In genomic region chr4:120269426-120269825, GRCm38 (mm10) we compare ENCODE assay signal across 14 mouse cellular contexts. TPM values are rescaled to one million over a fixed set of nuclear protein-coding genes. Genes with fewer than 3 reads are reported as not detected.
DNase-seq lines count a peak whose midpoint lies in the region; ATAC-seq lines count a peak whose summit lies in the region.
"Had no signal": no experiment of that assay in that cellular context is flagged by ENCODE, and none has a peak within 500 bp of the region (broad histone marks: within the 10 kb centered on the region; RNA-seq: fewer than 3 reads in every experiment).

No protein-coding gene starts in this region.

- DNase-seq in cerebellum, postnatal 10 days: peak; percentile 58 to 62
- no peak for DNase-seq in cerebellum, adult 9-10 months
- no peak for DNase-seq in right cerebral cortex, postnatal 36 days (ENCODE audit: low spot score in 2 of 2)
- DNase-seq in gastrocnemius, adult 8-10 months (ENCODE audit: low spot score in 2 of 2): no peak
- DNase-seq: adrenal gland, postnatal 25 days; liver, postnatal 0 days; thymus, adult 18-20 months had no signal

- peaks cover 93% of the 10 kb centered on the region for H3K27me3 ChIP-seq in midbrain, embryonic 13.5 days
- H3K27me3 ChIP-seq in midbrain, embryonic 15.5 days (replicated peaks): peaks cover 41% of the 10 kb centered on the region
- H3K27me3 ChIP-seq in hindbrain, embryonic 15.5 days: peaks cover 53% of the 10 kb centered on the region
- peaks cover 30% of the 10 kb centered on the region for H3K27me3 ChIP-seq in neural tube, embryonic 14.5 days (ENCODE audit: control insufficient read depth, insufficient read depth, low read length)

- 0 out of 2 replicates have a peak overlapping the region, but pooled peaks have one; percentile 13 for H3K4me2 ChIP-seq in midbrain, embryonic 13.5 days (replicated peaks)
- no peak overlapping the region for H3K4me2 ChIP-seq in midbrain, embryonic 15.5 days
- peak overlapping the region; percentile 2; the same call in 1 of the 2 replicates for H3K4me2 ChIP-seq in hindbrain, embryonic 15.5 days
- H3K4me2 ChIP-seq in neural tube, embryonic 14.5 days (ENCODE audit: low read depth, low read length): peak overlapping the region; percentile 14; the same call in 1 of the 2 replicates

- no peak overlapping the region for H3K27ac ChIP-seq in midbrain, embryonic 13.5 days
- H3K27ac ChIP-seq in midbrain, embryonic 15.5 days: no peak overlapping the region
- peak overlapping the region; percentile 21; the same call in 1 of the 2 replicates for H3K27ac ChIP-seq in hindbrain, embryonic 15.5 days (replicated peaks)
- no peak overlapping the region for H3K27ac ChIP-seq in neural tube, embryonic 14.5 days (ENCODE audit: low read depth, low read length)
- H3K27ac ChIP-seq: heart, embryonic 13.5 days; macrophage had no signal

- ATAC-seq in midbrain, embryonic 13.5 days: no peak
- no peak for ATAC-seq in midbrain, embryonic 15.5 days (replicated peaks)
- no peak for ATAC-seq in hindbrain, embryonic 15.5 days (ENCODE audit: low FRiP score, low read depth)
- ATAC-seq in neural tube, embryonic 14.5 days (ENCODE audit: low read depth): no peak
- ATAC-seq: liver, postnatal 0 days had no signal

- H3K36me3 ChIP-seq in midbrain, embryonic 13.5 days: no peaks in the 10 kb centered on the region
- H3K36me3 ChIP-seq in midbrain, embryonic 15.5 days (replicated peaks): no peaks in the 10 kb centered on the region
- H3K36me3 ChIP-seq in hindbrain, embryonic 15.5 days: no peaks in the 10 kb centered on the region
- no peaks in the 10 kb centered on the region for H3K36me3 ChIP-seq in neural tube, embryonic 14.5 days (ENCODE audit: control insufficient read depth, insufficient read depth, low read length)
- H3K36me3 ChIP-seq: heart, embryonic 13.5 days had no signal

- 13% methylated on average over 9 of the region's 9 CpGs for WGBS in midbrain, embryonic 13.5 days
- 11% methylated on average over 9 of the region's 9 CpGs for WGBS in midbrain, embryonic 15.5 days
- WGBS in hindbrain, embryonic 15.5 days: 15% methylated on average over 9 of the region's 9 CpGs
- WGBS in neural tube, embryonic 14.5 days: 13% methylated on average over 9 of the region's 9 CpGs

- no peaks in the 10 kb centered on the region for H3K9me3 ChIP-seq in midbrain, embryonic 13.5 days
- H3K9me3 ChIP-seq in midbrain, embryonic 15.5 days: no peaks in the 10 kb centered on the region
- H3K9me3 ChIP-seq in hindbrain, embryonic 15.5 days: no peaks in the 10 kb centered on the region
- H3K9me3 ChIP-seq in neural tube, embryonic 14.5 days (ENCODE audit: control insufficient read depth, low read length): no peaks in the 10 kb centered on the region
- H3K9me3 ChIP-seq: heart, embryonic 13.5 days had no signal

- H3K4me3 ChIP-seq in midbrain, embryonic 13.5 days (replicated peaks): no peak overlapping the region
- no peak overlapping the region for H3K4me3 ChIP-seq in midbrain, embryonic 15.5 days
- H3K4me3 ChIP-seq in hindbrain, embryonic 15.5 days: no peak overlapping the region
- no peak overlapping the region for H3K4me3 ChIP-seq in neural tube, embryonic 14.5 days (ENCODE audit: low read depth, low read length)

- peaks cover 56% of the 10 kb centered on the region for H3K4me1 ChIP-seq in midbrain, embryonic 13.5 days (replicated peaks)
- H3K4me1 ChIP-seq in midbrain, embryonic 15.5 days: peaks cover 64% of the 10 kb centered on the region
- peaks cover 63% of the 10 kb centered on the region for H3K4me1 ChIP-seq in hindbrain, embryonic 15.5 days (replicated peaks)
- H3K4me1 ChIP-seq in neural tube, embryonic 14.5 days (ENCODE audit: control insufficient read depth, insufficient read depth, low read length): peaks cover 35% of the 10 kb centered on the region

- no peak overlapping the region for H3K9ac ChIP-seq in midbrain, embryonic 13.5 days (replicated peaks)
- H3K9ac ChIP-seq in midbrain, embryonic 15.5 days: no peak overlapping the region
- H3K9ac ChIP-seq in hindbrain, embryonic 15.5 days: no peak overlapping the region
- no peak overlapping the region for H3K9ac ChIP-seq in neural tube, embryonic 14.5 days (replicated peaks; ENCODE audit: low read depth, low read length)
- H3K9ac ChIP-seq: liver, postnatal 0 days had no signal

RNA-seq across cellular contexts. Expression of gene Foxo6, which starts 17.7 kb away (rescaled TPM):
- polyA plus RNA-seq in midbrain, embryonic 13.5 days (2015; fragmentation: Nextera tagmentation; extraction: Ambion mirVana): 0.69 and 0.77 TPM in 2 replicates
- polyA plus RNA-seq in midbrain, embryonic 15.5 days (2015; fragmentation: Nextera tagmentation; extraction: Ambion mirVana): 1.2 and 1.3 TPM in 2 replicates
- polyA plus RNA-seq in hindbrain, embryonic 15.5 days (2015; fragmentation: Nextera tagmentation; extraction: Ambion mirVana): 1.0 and 1.3 TPM in 2 replicates
- polyA plus RNA-seq in neural tube, embryonic 14.5 days (2014; fragmentation: Nextera tagmentation; extraction: Ambion mirVana): 0.85 and 1.1 TPM in 2 replicates
- 1 to 10 TPM; 2.8 to 4.6 (median 3.9) TPM for total RNA-seq in gastrocnemius, adult 8-10 months (2022)
- total RNA-seq: monocyte, adult 5-6 weeks had no signal
- polyA plus RNA-seq: heart, embryonic 13.5 days; liver, postnatal 0 days; macrophage had no signal

Comparison
In these comparisons a context has a peak if more than half of its experiments do, and no peak if none do; other contexts are left out.
1. DNase-seq: peak in cerebellum, postnatal 10 days (2 of 2); none in cerebellum, adult 9-10 months (single experiment), right cerebral cortex, postnatal 36 days (0 of 2) and gastrocnemius, adult 8-10 months (0 of 2).